Mouse (Mus musculus) bone marrow macrophage, adult 2 months (primary cell): ENCODE measurements at regions not wholly inside any gene's neighbourhood (a gene's known extent, or its start where the extent isn't known, plus 50 kb on each side); places are given as distances from the start of the nearest gene placed in this dataset.

Source experiments
- CTCF ChIP-seq: IDR thresholded peaks from 2 replicates; pipeline ENCODE4 v1.5.1; 2012; ENCODE audit warnings: low read depth, mild to moderate bottlenecking, low read length, moderate library complexity
- POLR2A ChIP-seq: IDR thresholded peaks from 2 replicates; pipeline ENCODE4 v1.6.1; 2012; ENCODE audit warnings: mild to moderate bottlenecking, low read depth, low read length, borderline replicate concordance

- no peak for TF ChIP-seq CTCF
- TF ChIP-seq POLR2A = no peak
Observed at GRCm38 (mm10) chrX:99222017-99222416, 86.1 kb downstream of the Efnb1 start.
